Mouse (Mus musculus) intestine, embryonic 14.5 days (tissue): Measurements from ENCODE around the gene Ggta1. TPM values are rescaled to one million over a fixed set of nuclear protein-coding genes. Genes with fewer than 3 reads are reported as not detected.

ENCODE experiments used
- ATAC-seq: fragments of 200-750 bp; cut with Nextera tagmentation; replicated peaks from 2 replicates; pipeline ENCODE4 v1.8.0; 2017; ENCODE audit warnings: low read depth, moderate number of reproducible peaks, moderate TSS enrichment, moderate library complexity; ENCODE audit not compliant: low FRiP score, low TSS enrichment
- DNase-seq: peaks from one replicate; pipeline ENCODE4 v3.0.0-alpha.2; 2018; ENCODE audit warnings: low spot score
- H3K27ac ChIP-seq: fragments of 300-500 bp; sonication (generic); 2 replicates; pipeline ENCODE4 v1.5.1; 2014; ENCODE audit warnings: low read depth, mild to moderate bottlenecking, control low read depth
- H3K27me3 ChIP-seq: fragments of 300-500 bp; sonication (generic); replicated peaks from 2 replicates; pipeline ENCODE4 v1.6.1; 2014; ENCODE audit warnings: low read length, control low read depth; ENCODE audit not compliant: control insufficient read depth, insufficient read depth
- H3K36me3 ChIP-seq: fragments of 300-500 bp; sonication (generic); 2 replicates; pipeline ENCODE4 v1.6.1; 2014; ENCODE audit warnings: low read length, control low read depth; ENCODE audit not compliant: control insufficient read depth, insufficient read depth
- H3K4me1 ChIP-seq: fragments of 300-500 bp; sonication (generic); replicated peaks from 2 replicates; pipeline ENCODE4 v1.6.1; 2014; ENCODE audit warnings: low read length, control low read depth, mixed read lengths; ENCODE audit not compliant: control insufficient read depth, insufficient read depth
- H3K4me2 ChIP-seq: fragments of 300-500 bp; sonication (generic); 2 replicates; pipeline ENCODE4 v1.6.1; 2014; ENCODE audit warnings: low read length
- H3K4me3 ChIP-seq: fragments of 300-500 bp; sonication (generic); 2 replicates; pipeline ENCODE4 v1.5.1; 2014; ENCODE audit warnings: low read depth, low read length, control low read depth, mixed read lengths
- H3K9ac ChIP-seq: fragments of 300-500 bp; sonication (generic); 2 replicates; pipeline ENCODE4 v1.6.1; 2014; ENCODE audit warnings: mild to moderate bottlenecking, low read length
- H3K9me3 ChIP-seq: fragments of 300-500 bp; sonication (generic); 2 replicates; pipeline ENCODE4 v1.6.1; 2016; ENCODE audit warnings: low read length, control low read depth; ENCODE audit not compliant: control insufficient read depth
- WGBS: fragments of 180-500 bp; shearing (Covaris S2); extraction: QIAGEN DNeasy Blood & Tissue Kit; methylation state at CpG from one replicate; pipeline ENCODE4 v1.1.7; 2014; 5-methylcytosine and 5-hydroxymethylcytosine counted together
- polyA plus RNA-seq: library from polyadenylated mRNA; unstranded; fragments of >200 nt; fragmentation: Nextera tagmentation; extraction: Ambion mirVana; gene quantifications from 2 replicates; pipeline ENCODE4 v1.2.1, GENCODE M21; 2014

The Ggta1 gene
- polyA plus RNA-seq, 1 experiment from 2014 or later: 20.1 TPM

GRCm38 (mm10) chr2:35443325-35443724 is 19.7 kb downstream of the Ggta1 start:
- Histone ChIP-seq H3K27me3 (no peaks in the 10 kb centered on the region), H3K4me2 (no peak overlapping the region), H3K9me3 (no peaks in the 10 kb centered on the region), H3K27ac (no peak overlapping the region), H3K4me1 (peaks cover 40% of the 10 kb centered on the region), H3K36me3 (no peaks in the 10 kb centered on the region), H3K4me3 (no peak overlapping the region), H3K9ac (no peak overlapping the region)
- ATAC-seq (no peak), DNase-seq (no peak)
- 70% methylated on average over 5 of the region's 5 CpGs for WGBS

- no peaks in the 10 kb centered on the region for H3K36me3 ChIP-seq
- H3K27ac ChIP-seq: no peak overlapping the region
- H3K27me3 ChIP-seq: no peaks in the 10 kb centered on the region
- no peaks in the 10 kb centered on the region for H3K9me3 ChIP-seq
- no peak overlapping the region for H3K4me2 ChIP-seq
- no peak overlapping the region for H3K9ac ChIP-seq
- H3K4me1 ChIP-seq: peaks cover 37% of the 10 kb centered on the region
- DNase-seq: no peak
- H3K4me3 ChIP-seq: no peak overlapping the region
- ATAC-seq: no peak
- 80% methylated on average over 6 of the region's 6 CpGs for WGBS
These were observed 21.0 kb downstream of the Ggta1 start for GRCm38 (mm10) chr2:35442079-35442478.

- ATAC-seq: no peak
- Histone ChIP-seq H3K27ac (no peak overlapping the region), H3K4me3 (no peak overlapping the region), H3K4me2 (no peak overlapping the region), H3K4me1 (peaks cover 37% of the 10 kb centered on the region), H3K9ac (no peak overlapping the region), H3K36me3 (no peaks in the 10 kb centered on the region), H3K9me3 (no peaks in the 10 kb centered on the region), H3K27me3 (no peaks in the 10 kb centered on the region)
- WGBS: 69% methylated on average over 6 of the region's 6 CpGs
- DNase-seq: no peak
These were observed 21.6 kb downstream of the Ggta1 start for GRCm38 (mm10) chr2:35441419-35441818.

- Histone ChIP-seq H3K9me3 (no peaks in the 10 kb centered on the region), H3K27me3 (no peaks in the 10 kb centered on the region), H3K36me3 (no peaks in the 10 kb centered on the region), H3K4me1 (peaks cover 28% of the 10 kb centered on the region), H3K9ac (no peak overlapping the region), H3K4me3 (no peak overlapping the region), H3K27ac (no peak overlapping the region), H3K4me2 (no peak overlapping the region)
- ATAC-seq: no peak
- DNase-seq: no peak
- 85% methylated on average over 3 of the region's 3 CpGs for WGBS
These were observed 22.6 kb downstream of the Ggta1 start for GRCm38 (mm10) chr2:35440480-35440879.

GRCm38 (mm10) chr2:35437796-35438195 is 25.2 kb downstream of the Ggta1 start:
- WGBS: 95% methylated on average over 2 of the region's 2 CpGs
- ATAC-seq (no peak), DNase-seq (no peak)
- no peak overlapping the region for H3K4me2 ChIP-seq
- H3K27ac ChIP-seq: no peak overlapping the region
- no peak overlapping the region for H3K9ac ChIP-seq
- no peaks in the 10 kb centered on the region for H3K36me3 ChIP-seq
- H3K4me1 ChIP-seq: peaks cover 25% of the 10 kb centered on the region; the same call in 1 of the 2 replicates
- H3K27me3 ChIP-seq: no peaks in the 10 kb centered on the region
- H3K4me3 ChIP-seq: no peak overlapping the region
- H3K9me3 ChIP-seq: no peaks in the 10 kb centered on the region

- Histone ChIP-seq H3K9ac (no peak overlapping the region), H3K9me3 (no peaks in the 10 kb centered on the region), H3K36me3 (no peaks in the 10 kb centered on the region), H3K27me3 (no peaks in the 10 kb centered on the region), H3K27ac (no peak overlapping the region), H3K4me2 (no peak overlapping the region), H3K4me1 (peaks cover 27% of the 10 kb centered on the region), H3K4me3 (no peak overlapping the region)
- WGBS: 62% methylated on average over 6 of the region's 6 CpGs
- ATAC-seq (no peak), DNase-seq (no peak)
These were observed 28.4 kb downstream of the Ggta1 start for GRCm38 (mm10) chr2:35434576-35435123.

DNA sequence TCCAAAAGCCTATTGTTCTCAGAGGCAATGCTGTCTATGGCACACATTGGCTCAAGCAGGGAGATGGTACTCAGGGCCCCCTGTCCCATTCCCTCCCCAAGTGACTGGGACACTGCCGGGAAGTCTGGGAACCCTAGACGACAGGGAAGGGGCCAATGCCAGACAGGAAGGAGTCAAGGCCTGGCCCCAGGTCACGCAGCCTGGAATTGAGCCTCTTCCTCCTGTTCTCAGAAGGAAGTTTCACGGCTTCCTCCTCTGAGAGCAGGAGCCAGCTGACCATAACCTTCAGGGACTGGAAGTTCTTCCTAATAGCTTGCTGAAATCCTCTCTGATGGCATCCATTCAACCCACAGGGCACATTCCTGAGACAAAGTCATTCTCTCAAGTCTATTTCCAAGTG is 29.6 kb downstream of the Ggta1 start:
- H3K4me2 ChIP-seq: no peak overlapping the region
- 52% methylated on average over 4 of the region's 4 CpGs for WGBS
- H3K27me3 ChIP-seq: no peaks in the 10 kb centered on the region
- H3K4me1 ChIP-seq: peaks cover 27% of the 10 kb centered on the region
- no peak overlapping the region for H3K4me3 ChIP-seq
- H3K27ac ChIP-seq: no peak overlapping the region
- no peak for ATAC-seq
- DNase-seq: no peak
- H3K9ac ChIP-seq: no peak overlapping the region
- no peaks in the 10 kb centered on the region for H3K9me3 ChIP-seq
- H3K36me3 ChIP-seq: no peaks in the 10 kb centered on the region

GRCm38 (mm10) chr2:35432472-35432871 is 30.6 kb downstream of the Ggta1 start:
- H3K4me1 ChIP-seq: peaks cover 27% of the 10 kb centered on the region
- ATAC-seq: peak; percentile 40; the same call in 1 of the 2 replicates

DNA sequence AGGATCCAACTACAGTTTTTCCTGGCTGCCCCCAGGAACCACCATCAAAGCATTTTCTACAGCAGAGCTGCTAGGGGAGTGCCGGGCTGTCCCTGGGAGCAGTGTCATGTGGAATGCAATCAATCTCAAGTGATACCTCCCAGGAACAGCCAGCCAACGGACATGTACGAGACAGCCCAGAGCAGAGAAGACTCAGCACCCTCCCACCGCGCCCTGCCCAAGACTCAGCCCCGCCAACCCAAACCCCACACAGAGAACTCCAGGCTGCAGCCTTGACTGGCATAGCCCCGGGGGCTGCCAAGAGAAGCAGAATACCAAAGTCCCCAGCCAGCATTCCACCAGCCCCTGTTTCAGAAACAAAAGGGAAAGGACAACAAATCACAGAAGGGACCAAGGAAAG is 31.0 kb downstream of the Ggta1 start:
- Histone ChIP-seq H3K27ac (peak overlapping the region; percentile 62), H3K9me3 (no peaks in the 10 kb centered on the region), H3K36me3 (no peaks in the 10 kb centered on the region), H3K27me3 (no peaks in the 10 kb centered on the region), H3K4me3 (no peak overlapping the region), H3K4me2 (peak overlapping the region; percentile 27), H3K9ac (no peak overlapping the region), H3K4me1 (peaks cover 27% of the 10 kb centered on the region)
- ATAC-seq (peak; percentile 51; the same call in 1 of the 2 replicates), DNase-seq (no peak)
- 12% methylated on average over 7 of the region's 7 CpGs for WGBS

More at GRCm38 (mm10) chr2:35432472-35432871, 30.6 kb downstream of the Ggta1 start:
- no peak for DNase-seq
- Histone ChIP-seq H3K9ac (no peak overlapping the region), H3K27ac (peak overlapping the region; percentile 62), H3K9me3 (no peaks in the 10 kb centered on the region), H3K4me3 (no peak overlapping the region), H3K36me3 (no peaks in the 10 kb centered on the region), H3K4me2 (peak overlapping the region; percentile 27), H3K27me3 (no peaks in the 10 kb centered on the region)
- 17% methylated on average over 7 of the region's 7 CpGs for WGBS
